Mouse (Mus musculus) heart, adult 8-10 months (tissue): Measurements from ENCODE around the gene Col13a1. TPM values are rescaled to one million over a fixed set of nuclear protein-coding genes. Genes with fewer than 3 reads are reported as not detected.

Experiments used
- DNase-seq: peaks from one replicate; pipeline ENCODE4 v3.0.0; 2022; ENCODE audit warnings: low spot score
- total RNA-seq, 4 experiments: library from RNA; stranded (reverse); gene quantifications; 2 replicates each; pipeline ENCODE4 v1.2.4; 2022

Gene Col13a1
- total RNA-seq, 4 experiments from 2014 or later, result 0.49 to 0.72 (median 0.57) TPM

GRCm38 (mm10) chr10:61968003-61968553, 10.8 kb downstream of the Col13a1 start:
- no peak for DNase-seq

- no peak for DNase-seq
Measured at GRCm38 (mm10) chr10:61967207-61967606, 11.7 kb downstream of the Col13a1 start.

GRCm38 (mm10) chr10:61965386-61965841, 13.5 kb downstream of the Col13a1 start:
- no peak for DNase-seq

- DNase-seq, result peak; percentile 10
Measured at GRCm38 (mm10) chr10:61956718-61957117, 22.2 kb downstream of the Col13a1 start.

- DNase-seq, result no peak
Measured at GRCm38 (mm10) chr10:61953916-61954315, 25.0 kb downstream of the Col13a1 start.

GRCm38 (mm10) chr10:61949542-61949941, 29.4 kb downstream of the Col13a1 start:
- no peak for DNase-seq

GRCm38 (mm10) chr10:61944386-61944785, 34.5 kb downstream of the Col13a1 start:
- no peak for DNase-seq

- no peak for DNase-seq
Measured at GRCm38 (mm10) chr10:61943480-61943879, 35.4 kb downstream of the Col13a1 start.

GRCm38 (mm10) chr10:61942719-61943118, 36.2 kb downstream of the Col13a1 start:
- no peak for DNase-seq

- no peak for DNase-seq
Measured at GRCm38 (mm10) chr10:61936211-61937121, 42.4 kb downstream of the Col13a1 start.

- no peak for DNase-seq
Measured at GRCm38 (mm10) chr10:61931678-61932077, 47.2 kb downstream of the Col13a1 start.

GRCm38 (mm10) chr10:61929901-61930300, 49.0 kb downstream of the Col13a1 start:
- no peak for DNase-seq

- DNase-seq, result no peak
Measured at GRCm38 (mm10) chr10:61928725-61929651, 49.9 kb downstream of the Col13a1 start.

- DNase-seq, result no peak
Measured at GRCm38 (mm10) chr10:61925691-61926090, 53.2 kb downstream of the Col13a1 start.

- no peak for DNase-seq
Measured at GRCm38 (mm10) chr10:61920655-61921365, 58.1 kb downstream of the Col13a1 start.

GRCm38 (mm10) chr10:61919924-61920654, 58.8 kb downstream of the Col13a1 start:
- no peak for DNase-seq

- DNase-seq, result no peak
Measured at GRCm38 (mm10) chr10:61919496-61919895, 59.4 kb downstream of the Col13a1 start.

- no peak for DNase-seq
Measured at GRCm38 (mm10) chr10:61917066-61917465, 61.8 kb downstream of the Col13a1 start.

- no peak for DNase-seq
Measured at GRCm38 (mm10) chr10:61911770-61912169, 67.1 kb downstream of the Col13a1 start.

- DNase-seq, result no peak
Measured at GRCm38 (mm10) chr10:61909004-61909403, 69.9 kb downstream of the Col13a1 start.
